Mouse (Mus musculus) layer of hippocampus, postnatal 36 days (tissue): ENCODE results near the gene Angel1. TPM values are rescaled to one million over a fixed set of nuclear protein-coding genes. Genes with fewer than 3 reads are reported as not detected.

ENCODE experiments used
- DNase-seq, 2 experiments: peaks; one replicate each; pipeline ENCODE4 v3.0.0; 2022
- total RNA-seq, 2 experiments: library from RNA; stranded (reverse); gene quantifications; 2 replicates each; pipeline ENCODE4 v1.2.3; 2021

Angel1 gene
- total RNA-seq, 2 experiments from 2014 or later: 6.0 to 6.2 TPM

DNA sequence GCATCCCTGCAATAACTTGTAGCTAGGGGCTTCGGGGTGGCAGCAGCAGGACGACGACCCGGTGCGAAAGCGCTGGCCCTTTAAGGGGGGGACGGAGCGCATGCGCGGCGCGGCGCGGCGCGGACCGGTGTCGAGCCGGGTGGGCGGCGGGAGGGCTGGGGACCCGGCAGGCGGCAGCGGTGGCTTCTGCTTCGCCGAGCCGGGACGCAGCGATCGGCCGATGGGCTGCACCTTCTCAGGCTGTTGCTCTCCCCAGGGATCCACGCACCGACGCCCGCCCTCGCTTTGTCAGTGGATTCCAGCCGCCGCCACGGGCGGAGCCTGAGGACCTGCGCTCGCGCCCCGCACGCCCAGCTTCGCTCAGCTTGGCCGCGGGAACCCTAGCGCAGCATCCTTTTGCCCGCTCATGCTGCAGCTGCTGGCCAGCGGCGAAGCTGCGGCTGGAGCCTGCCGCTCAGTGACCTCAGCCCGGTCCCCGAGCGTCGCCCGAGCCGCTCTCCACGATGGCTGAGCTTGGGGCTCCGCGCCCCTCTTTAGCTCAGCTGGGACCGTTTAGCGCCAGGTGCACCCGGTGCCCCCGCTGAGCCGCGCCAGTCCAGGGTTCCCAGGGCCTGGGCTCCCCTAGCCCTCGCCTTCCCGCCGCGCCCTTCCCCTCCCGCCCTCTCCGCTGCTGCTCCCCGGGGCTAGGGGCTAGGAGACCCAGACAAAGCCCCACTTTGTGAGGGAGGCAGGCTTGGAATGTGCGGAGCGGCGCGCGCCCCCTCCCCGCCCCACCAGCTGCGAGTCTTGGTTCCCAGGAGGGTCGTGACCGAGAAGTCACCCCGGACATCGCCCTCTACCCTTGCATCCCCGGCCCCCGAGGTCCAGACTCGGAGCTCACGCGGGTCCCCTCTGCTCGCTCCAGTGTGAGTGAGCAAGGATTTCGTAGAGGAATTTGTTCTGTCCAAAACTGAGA is 47.4 kb downstream of the Angel1 start, which contains the start of gene Vash1:
Gene Vash1 (plus strand): TSS at position 110 of the 955 bp plus-strand sequence.
- peak; percentile 79 to 80 for DNase-seq

GRCm38 (mm10) chr12:86672507-86672906 is 53.8 kb downstream of the Angel1 start:
- no peak for DNase-seq

GRCm38 (mm10) chr12:86672105-86672504 is 54.2 kb downstream of the Angel1 start:
- no peak for DNase-seq

DNA sequence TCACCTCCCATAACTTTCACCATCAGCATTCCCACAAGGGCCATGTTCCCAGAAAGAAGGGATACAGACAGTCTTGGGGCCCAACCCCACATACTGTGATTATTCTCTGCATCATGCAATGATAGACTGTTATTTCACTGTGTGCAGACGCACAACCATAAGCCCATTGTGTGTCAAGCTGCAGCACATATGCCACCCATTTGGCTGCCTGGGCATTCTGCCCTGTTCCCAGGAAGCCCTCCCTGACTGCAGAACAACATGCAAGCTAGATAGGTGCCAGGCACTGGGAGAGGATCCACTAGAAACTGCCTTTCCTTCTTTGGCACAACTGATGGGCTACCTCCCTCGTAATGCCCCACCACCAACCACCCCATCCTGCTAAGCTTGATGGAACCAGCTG is 57.9 kb downstream of the Angel1 start:
- DNase-seq: peak; percentile 84 to 86

GRCm38 (mm10) chr12:86665656-86666055 is 60.6 kb downstream of the Angel1 start:
- no peak for DNase-seq

- no peak for DNase-seq
Observed at GRCm38 (mm10) chr12:86660466-86660865, 65.8 kb downstream of the Angel1 start.

- peak; percentile 22 to 38 for DNase-seq
Observed at GRCm38 (mm10) chr12:86659447-86659968, 66.8 kb downstream of the Angel1 start.

GRCm38 (mm10) chr12:86652570-86653041 is 73.7 kb downstream of the Angel1 start:
- DNase-seq: peak; percentile 71 to 77

GRCm38 (mm10) chr12:86651301-86651860 is 74.9 kb downstream of the Angel1 start:
- peak; percentile 43 to 47 for DNase-seq

Other genes with a start within 250 kb of the Angel1 start
- gene Vash1, start 47.8 kb downstream of the Angel1 start, total RNA-seq: 10 to 100 TPM; 44.4 to 47.7 TPM
- not detected for gene Lrrc74a, start 7.9 kb upstream of the Angel1 start, total RNA-seq
- gene Irf2bpl, start 158.3 kb upstream of the Angel1 start, total RNA-seq: 10 to 100 TPM; 68.3 to 69.5 TPM
- gene Cipc, start 220.6 kb upstream of the Angel1 start, total RNA-seq: 10 to 100 TPM; 66.6 to 72.9 TPM